Mouse (Mus musculus) liver, embryonic 16.5 days (tissue): ENCODE data around the gene Socs3. TPM values are rescaled to one million over a fixed set of nuclear protein-coding genes. Genes with fewer than 3 reads are reported as not detected.
A peak's percentile ranks its signal among the peaks of the same experiment; 100 is the strongest.

Source experiments
- ATAC-seq: fragments of 200-750 bp; cut with Nextera tagmentation; 2 replicates; pipeline ENCODE4 v1.8.0; 2017; ENCODE audit warnings: low read depth, mild to moderate bottlenecking, moderate number of reproducible peaks, moderate library complexity
- H3K27ac ChIP-seq: fragments of 300-500 bp; sonication (generic); 2 replicates; pipeline ENCODE4 v1.5.1; 2014; ENCODE audit warnings: mild to moderate bottlenecking, low read length
- H3K27me3 ChIP-seq: fragments of 300-500 bp; sonication (generic); 2 replicates; pipeline ENCODE4 v1.6.1; 2014; ENCODE audit warnings: low read depth, low read length, mixed read lengths; ENCODE audit not compliant: control insufficient read depth, insufficient read depth
- H3K36me3 ChIP-seq: fragments of 300-500 bp; sonication (generic); 2 replicates; pipeline ENCODE4 v1.6.1; 2014; ENCODE audit warnings: mild to moderate bottlenecking; ENCODE audit not compliant: control insufficient read depth, insufficient read depth
- H3K4me1 ChIP-seq: fragments of 300-500 bp; sonication (generic); 2 replicates; pipeline ENCODE4 v1.6.1; 2014; ENCODE audit warnings: low read depth, low read length, mixed read lengths; ENCODE audit not compliant: control insufficient read depth
- H3K4me2 ChIP-seq: fragments of 300-500 bp; sonication (generic); 2 replicates; pipeline ENCODE4 v1.6.1; 2014; ENCODE audit warnings: low read depth, low read length, mixed read lengths
- H3K4me3 ChIP-seq: fragments of 300-500 bp; sonication (generic); 2 replicates; pipeline ENCODE4 v1.5.1; 2014; ENCODE audit warnings: low read depth, mild to moderate bottlenecking, low read length
- H3K9ac ChIP-seq: fragments of 300-500 bp; sonication (generic); 2 replicates; pipeline ENCODE4 v1.6.1; 2014; ENCODE audit warnings: low read depth, low read length
- H3K9me3 ChIP-seq: fragments of 300-500 bp; sonication (generic); replicated peaks from 2 replicates; pipeline ENCODE4 v1.6.1; 2016; ENCODE audit warnings: low read length; ENCODE audit not compliant: control insufficient read depth
- whole genome bisulfite sequencing: fragments of 180-500 bp; shearing (Covaris S2); extraction: QIAGEN DNeasy Blood & Tissue Kit; methylation state at CpG from one replicate; pipeline ENCODE4 v1.1.7; 2014; ENCODE audit not compliant: insufficient replicate concordance; 5-methylcytosine and 5-hydroxymethylcytosine counted together
- polyA plus RNA-seq: library from polyadenylated mRNA; unstranded; fragments of >200 nt; fragmentation: Nextera tagmentation; extraction: Ambion mirVana; gene quantifications from 2 replicates; pipeline ENCODE4 v1.2.1, GENCODE M21; 2015

Socs3 gene
- polyA plus RNA-seq, 1 experiment from 2014 or later = 6.7 TPM

DNA sequence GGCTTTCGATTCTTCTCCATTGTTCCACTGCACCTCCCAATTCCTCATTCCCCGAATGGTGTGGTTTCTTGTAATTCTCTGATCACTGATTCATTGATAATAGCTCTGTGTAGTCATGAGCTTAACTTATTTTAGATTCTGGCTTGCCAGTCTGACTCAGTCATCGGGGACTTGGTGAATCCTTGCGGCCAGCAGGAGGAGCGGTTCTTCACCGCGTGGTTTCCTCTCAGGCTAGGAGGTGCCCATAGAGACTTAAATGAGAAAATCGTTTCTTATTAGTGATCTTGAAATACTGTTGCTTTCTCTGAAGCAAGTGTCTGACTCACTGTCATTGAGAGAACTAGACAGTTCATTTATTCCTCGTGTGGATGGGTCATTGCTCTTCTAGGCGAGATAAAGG is 20.1 kb upstream of the Socs3 start:
- Histone ChIP-seq H3K9me3 (no peaks in the 10 kb centered on the region), H3K4me3 (no peak overlapping the region), H3K36me3 (no peaks in the 10 kb centered on the region), H3K4me2 (peak overlapping the region; percentile 14), H3K27me3 (no peaks in the 10 kb centered on the region), H3K4me1 (peaks cover 78% of the 10 kb centered on the region), H3K27ac (peak overlapping the region; percentile 26; the same call in 1 of the 2 replicates), H3K9ac (peak overlapping the region; percentile 19; the same call in 1 of the 2 replicates)
- ATAC-seq = no peak
- WGBS = 13% methylated on average over 10 of the region's 10 CpGs

DNA sequence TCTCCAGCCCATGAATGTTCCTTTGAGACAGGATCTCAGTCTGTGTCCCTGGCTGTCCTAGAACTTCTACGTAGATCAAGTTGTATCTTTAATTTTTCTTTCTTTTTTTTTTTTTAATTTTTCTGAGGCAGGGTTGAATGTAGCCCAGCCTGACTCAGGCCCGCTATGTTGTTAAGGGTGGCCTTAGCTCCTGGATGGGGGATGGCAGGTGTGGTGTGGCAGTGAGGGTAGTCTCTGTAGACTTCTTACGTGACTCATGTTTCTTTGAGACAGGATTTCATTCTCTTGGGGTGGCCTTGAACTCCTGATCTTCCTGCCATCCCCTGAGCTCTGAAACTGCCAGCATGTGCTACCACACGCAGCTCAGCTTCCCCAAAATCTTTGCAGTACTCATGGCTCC is 19.4 kb upstream of the Socs3 start:
- Histone ChIP-seq H3K9me3 (no peaks in the 10 kb centered on the region), H3K4me1 (peaks cover 73% of the 10 kb centered on the region), H3K4me3 (no peak overlapping the region), H3K9ac (0 out of 2 replicates have a peak overlapping the region, but pooled peaks have one; percentile 6), H3K27ac (peak overlapping the region; percentile 26; the same call in 1 of the 2 replicates), H3K4me2 (peak overlapping the region; percentile 14; the same call in 1 of the 2 replicates), H3K36me3 (no peaks in the 10 kb centered on the region), H3K27me3 (no peaks in the 10 kb centered on the region)
- no peak for ATAC-seq
- 68% methylated on average over 4 of the region's 4 CpGs for WGBS

DNA sequence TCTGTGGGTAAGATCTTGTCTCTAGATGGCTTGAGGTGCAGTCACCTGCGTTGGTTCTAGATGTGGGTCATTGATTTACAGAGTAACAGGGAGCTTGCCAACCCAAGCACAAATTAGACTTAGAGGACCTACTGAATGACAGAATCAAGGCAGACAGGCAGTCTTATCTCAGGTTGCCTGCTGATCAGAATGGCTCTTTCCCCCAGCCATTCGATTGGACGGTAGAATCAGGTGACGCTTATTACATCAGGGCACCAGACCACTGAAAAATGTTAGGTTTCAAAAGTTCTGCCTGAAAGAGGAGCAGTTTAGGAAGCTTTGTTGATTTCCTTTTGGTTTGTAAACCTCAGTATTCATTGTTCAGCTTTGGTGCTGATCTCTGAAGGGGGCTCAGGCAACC is 18.1 kb upstream of the Socs3 start:
- Histone ChIP-seq H3K9me3 (no peaks in the 10 kb centered on the region), H3K4me2 (peak overlapping the region; percentile 84), H3K27ac (peak overlapping the region; percentile 90), H3K36me3 (no peaks in the 10 kb centered on the region), H3K27me3 (no peaks in the 10 kb centered on the region), H3K4me1 (peaks cover 61% of the 10 kb centered on the region), H3K9ac (peak overlapping the region; percentile 52), H3K4me3 (peak overlapping the region; percentile 91)
- ATAC-seq = 0 out of 2 replicates have a peak, but pooled peaks have one; percentile 28
- WGBS = 23% methylated on average over 4 of the region's 4 CpGs

DNA sequence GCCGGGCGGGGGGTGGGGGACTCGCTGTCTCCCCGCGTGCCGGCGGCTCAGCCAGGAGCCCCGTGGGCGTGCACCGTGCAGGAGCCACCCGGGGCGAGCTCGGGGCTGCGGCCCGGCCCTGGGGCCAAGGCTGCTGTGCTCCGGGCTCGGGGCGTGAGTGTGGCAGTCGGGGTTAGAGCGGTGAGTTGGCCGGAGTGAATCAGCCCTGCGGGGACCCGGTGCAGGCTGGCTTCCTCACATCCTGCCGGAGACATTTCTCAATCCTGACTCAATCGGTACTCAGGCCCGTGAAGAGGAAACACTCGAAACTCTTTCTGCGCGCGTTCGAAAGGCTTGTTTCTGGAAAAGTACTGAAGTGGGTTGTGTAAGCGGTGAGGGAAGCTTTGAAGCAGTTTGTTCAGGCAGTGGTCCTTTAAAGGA is 17.2 kb upstream of the Socs3 start:
- peak overlapping the region; percentile 86 for H3K9ac ChIP-seq
- H3K27ac ChIP-seq = peak overlapping the region; percentile 90
- H3K4me3 ChIP-seq = peak overlapping the region; percentile 91
- H3K4me1 ChIP-seq = peaks cover 52% of the 10 kb centered on the region
- no peaks in the 10 kb centered on the region for H3K9me3 ChIP-seq
- no peaks in the 10 kb centered on the region for H3K27me3 ChIP-seq
- peak overlapping the region; percentile 84 for H3K4me2 ChIP-seq
- WGBS = under 1% methylated on average over 32 of the region's 32 CpGs
- ATAC-seq = peak; percentile 78
- no peaks in the 10 kb centered on the region for H3K36me3 ChIP-seq

DNA sequence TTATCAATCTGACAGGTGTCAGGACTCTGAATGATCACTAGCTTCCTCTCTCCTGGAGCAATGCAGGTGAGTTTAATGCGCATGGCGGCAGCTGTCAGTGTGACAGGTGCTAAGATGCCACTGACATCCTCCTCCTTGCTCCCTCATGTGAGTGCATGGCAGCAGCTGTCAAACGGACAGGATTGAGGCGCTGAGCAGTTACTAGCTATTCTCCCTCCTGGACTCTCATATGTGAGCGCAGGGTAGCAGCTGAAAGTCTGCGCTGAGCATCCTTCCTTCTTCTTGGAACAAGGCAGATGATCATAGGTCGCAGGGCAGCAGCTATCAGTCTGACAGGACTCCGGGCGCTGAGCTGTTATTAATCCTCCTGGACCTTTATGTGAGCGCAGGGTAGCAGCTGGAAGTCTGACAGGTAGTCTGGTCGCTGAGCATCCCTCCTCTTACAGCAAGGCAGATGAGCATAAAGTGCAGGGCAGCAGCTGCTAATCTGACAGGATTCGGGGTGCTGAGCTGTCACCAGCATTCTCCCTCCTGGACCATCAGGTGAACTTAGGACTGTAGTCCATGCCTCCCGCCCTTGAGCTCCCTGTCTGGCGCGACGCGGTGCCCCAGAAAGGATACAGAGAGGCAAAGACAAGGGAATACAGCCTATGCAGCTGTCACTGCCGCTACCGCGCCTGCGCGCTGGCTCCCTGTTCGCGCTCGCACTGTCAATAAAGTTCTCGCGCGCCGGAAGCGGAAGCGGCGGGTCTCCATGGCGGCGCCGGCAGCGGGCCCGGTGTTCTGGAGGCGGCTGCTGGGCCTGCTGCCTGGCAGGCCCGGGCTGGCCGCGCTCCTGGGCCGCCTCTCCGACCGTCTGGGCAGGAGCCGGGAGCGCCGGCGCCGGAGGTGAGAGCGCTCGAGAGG is 16.5 kb upstream of the Socs3 start, which contains the start of gene Pgs1:
Gene Pgs1 (plus strand): TSS at position 167 of the 906 bp plus-strand sequence.
- 7% methylated on average over 49 of the region's 51 CpGs for WGBS
- no peaks in the 10 kb centered on the region for H3K36me3 ChIP-seq
- no peaks in the 10 kb centered on the region for H3K9me3 ChIP-seq
- H3K9ac ChIP-seq = peak within 1 kb of the TSS; percentile 86
- peak; percentile 85 for ATAC-seq
- peak within 1 kb of the TSS; percentile 90 for H3K27ac ChIP-seq
- peak within 1 kb of the TSS; percentile 91 for H3K4me3 ChIP-seq
- peaks cover 46% of the 10 kb centered on the region for H3K4me1 ChIP-seq
- no peaks in the 10 kb centered on the region for H3K27me3 ChIP-seq
- H3K4me2 ChIP-seq = peak within 1 kb of the TSS; percentile 84

DNA sequence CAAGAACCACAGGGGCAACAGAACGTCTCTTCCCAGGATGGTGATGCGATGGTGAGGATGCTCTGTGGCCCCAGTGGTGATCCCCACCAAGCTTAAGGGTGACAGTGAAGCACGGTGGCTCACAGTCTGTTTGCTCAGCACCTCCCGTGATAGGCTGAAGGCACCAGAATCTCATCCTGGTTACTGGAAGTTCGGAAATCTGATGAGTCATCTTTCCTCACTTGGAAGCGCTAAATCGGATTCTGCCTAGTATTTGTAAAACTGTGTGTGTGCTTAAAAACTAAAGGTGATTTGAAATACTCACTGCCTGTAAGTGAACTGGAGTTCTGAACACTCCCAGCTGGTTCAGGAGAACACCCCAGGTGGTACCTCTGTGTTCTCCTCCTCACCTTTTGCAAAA is 13.9 kb upstream of the Socs3 start:
- no peak overlapping the region for H3K9ac ChIP-seq
- H3K27me3 ChIP-seq = no peaks in the 10 kb centered on the region
- H3K4me2 ChIP-seq = no peak overlapping the region
- H3K4me3 ChIP-seq = no peak overlapping the region
- H3K4me1 ChIP-seq = peaks cover 24% of the 10 kb centered on the region
- no peak overlapping the region for H3K27ac ChIP-seq
- WGBS = 59% methylated on average over 7 of the region's 7 CpGs
- no peak for ATAC-seq
- H3K9me3 ChIP-seq = no peaks in the 10 kb centered on the region
- H3K36me3 ChIP-seq = no peaks in the 10 kb centered on the region

DNA sequence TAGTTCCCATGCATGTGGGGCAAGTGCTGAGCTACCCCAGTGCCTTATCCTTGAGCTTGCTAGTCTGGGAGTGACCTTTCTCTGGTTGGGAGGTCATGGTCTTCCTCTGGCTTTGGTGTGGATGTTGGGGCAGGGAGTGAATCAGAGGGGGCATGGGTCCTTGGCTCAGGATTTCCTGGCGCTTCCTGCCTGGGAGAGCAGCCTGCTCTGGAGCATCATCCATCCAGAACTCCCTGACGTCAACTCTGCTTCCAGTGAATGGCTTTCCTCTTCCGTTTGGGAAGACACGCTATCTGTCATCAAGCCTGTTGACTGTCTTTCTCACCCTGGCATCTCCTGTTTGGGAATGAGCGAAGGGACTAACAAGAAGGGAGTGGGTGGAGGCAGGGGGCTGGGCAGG is 12.6 kb upstream of the Socs3 start:
- H3K27me3 ChIP-seq = no peaks in the 10 kb centered on the region
- H3K27ac ChIP-seq = no peak overlapping the region
- no peak overlapping the region for H3K9ac ChIP-seq
- no peak overlapping the region for H3K4me3 ChIP-seq
- no peaks in the 10 kb centered on the region for H3K36me3 ChIP-seq
- no peak for ATAC-seq
- H3K4me2 ChIP-seq = no peak overlapping the region
- no peaks in the 10 kb centered on the region for H3K9me3 ChIP-seq
- WGBS = 50% methylated on average over 5 of the region's 5 CpGs
- H3K4me1 ChIP-seq = peaks cover 11% of the 10 kb centered on the region

DNA sequence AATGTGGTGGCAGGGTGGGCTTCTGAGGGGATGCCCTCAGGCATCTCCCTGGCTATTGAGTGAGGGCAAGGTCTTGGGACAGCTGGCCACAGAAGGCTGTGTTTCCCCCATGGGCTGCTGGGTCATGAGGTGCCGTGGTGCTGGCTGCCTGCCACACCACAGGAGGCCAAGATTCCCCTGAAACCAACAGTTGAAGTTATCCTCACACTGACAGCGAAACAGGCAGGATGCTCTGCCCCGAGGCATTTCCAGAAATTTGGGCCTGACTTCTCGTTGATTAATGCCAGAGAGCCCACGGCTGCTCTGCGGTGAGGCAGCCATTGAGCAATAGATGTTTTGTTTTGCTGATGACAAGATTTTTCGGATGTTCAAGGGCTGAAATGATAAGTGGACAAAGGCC is 9.5 kb upstream of the Socs3 start:
- ATAC-seq = no peak
- Histone ChIP-seq H3K36me3 (no peaks in the 10 kb centered on the region), H3K4me1 (no peaks in the 10 kb centered on the region; the same call in 1 of the 2 replicates), H3K4me2 (no peak overlapping the region), H3K4me3 (no peak overlapping the region), H3K27me3 (peaks cover 11% of the 10 kb centered on the region), H3K9me3 (no peaks in the 10 kb centered on the region), H3K27ac (no peak overlapping the region), H3K9ac (no peak overlapping the region)
- WGBS = 55% methylated on average over 7 of the region's 7 CpGs
